11 mouse cellular contexts compared by ENCODE assay signal in genomic region chr2:124775737-124776136, GRCm38 (mm10).
A peak's percentile ranks its signal among the peaks of the same experiment; 100 is the strongest.
DNase-seq lines count a peak whose midpoint lies in the region; ATAC-seq and TF ChIP-seq lines count a peak whose summit lies in the region.
"Had no signal": no experiment of that assay in that cellular context is flagged by ENCODE, and none has a peak within 500 bp of the region (broad histone marks: within the 10 kb centered on the region; RNA-seq: fewer than 3 reads in every experiment).

No protein-coding gene starts in this region.

- DNase-seq in hindbrain, postnatal 0 days (ENCODE audit: low spot score): peak; percentile 45
- peak; percentile 9 for DNase-seq in right cerebral cortex, adult 18-20 months
- no peak for DNase-seq in right cerebral cortex, postnatal 14 days
- DNase-seq in cerebellum, postnatal 36 days: peak; percentile 28 to 53
- DNase-seq in lung, postnatal 4 days: peak; percentile 25 to 63
- DNase-seq in forebrain, embryonic 11.5 days (ENCODE audit: low spot score): no peak
- no peak for DNase-seq in ovary, postnatal 10 days (ENCODE audit: low spot score)

- no peak overlapping the region for H3K9ac ChIP-seq in hindbrain, postnatal 0 days (replicated peaks; ENCODE audit: low read length)
- H3K9ac ChIP-seq in hindbrain, embryonic 16.5 days (ENCODE audit: low read depth, low read length): no peak overlapping the region
- no peak overlapping the region for H3K9ac ChIP-seq in forebrain, embryonic 11.5 days (ENCODE audit: low read length)
- H3K9ac ChIP-seq: hindbrain, embryonic 15.5 days; lung, embryonic 15.5 days had no signal

- no peak overlapping the region for H3K27ac ChIP-seq in hindbrain, postnatal 0 days
- H3K27ac ChIP-seq in hindbrain, embryonic 16.5 days (ENCODE audit: low read depth, low read length): no peak overlapping the region
- H3K27ac ChIP-seq in forebrain, embryonic 11.5 days (ENCODE audit: low read depth, low read length): no peak overlapping the region
- H3K27ac ChIP-seq: hindbrain, embryonic 15.5 days; left cerebral cortex, adult 2 months; lung, embryonic 15.5 days had no signal

- TF ChIP-seq CTCF in hindbrain, postnatal 0 days (IDR thresholded peaks at IDR 0.05; ENCODE audit: low read depth): no peak

- peak; percentile 55 for ATAC-seq in hindbrain, postnatal 0 days
- ATAC-seq in hindbrain, embryonic 16.5 days: no peak
- no peak for ATAC-seq in forebrain, embryonic 11.5 days (replicated peaks; ENCODE audit: low FRiP score)

- WGBS in hindbrain, postnatal 0 days: 58% methylated on average over 3 of the region's 3 CpGs
- WGBS in hindbrain, embryonic 16.5 days: 72% methylated on average over 3 of the region's 3 CpGs
- WGBS in forebrain, embryonic 11.5 days: 77% methylated on average over 3 of the region's 3 CpGs

- peaks cover 8% of the 10 kb centered on the region for H3K4me1 ChIP-seq in hindbrain, postnatal 0 days (ENCODE audit: insufficient read depth, low read length)
- H3K4me1 ChIP-seq in hindbrain, embryonic 16.5 days (ENCODE audit: control insufficient read depth, insufficient read depth, low read depth, low read length): peaks cover 7% of the 10 kb centered on the region
- no peaks in the 10 kb centered on the region for H3K4me1 ChIP-seq in forebrain, embryonic 11.5 days (replicated peaks; ENCODE audit: control insufficient read depth, insufficient read depth, low read length)

- no peaks in the 10 kb centered on the region for H3K27me3 ChIP-seq in hindbrain, postnatal 0 days (ENCODE audit: insufficient read depth, low read length)
- H3K27me3 ChIP-seq in hindbrain, embryonic 16.5 days (replicated peaks; ENCODE audit: control insufficient read depth, insufficient read depth, low read length): no peaks in the 10 kb centered on the region
- H3K27me3 ChIP-seq in forebrain, embryonic 11.5 days (ENCODE audit: control insufficient read depth, insufficient read depth, low read length): no peaks in the 10 kb centered on the region
- H3K27me3 ChIP-seq: hindbrain, embryonic 15.5 days; lung, embryonic 15.5 days had no signal

- no peak overlapping the region for H3K4me3 ChIP-seq in hindbrain, postnatal 0 days (ENCODE audit: low read length)
- no peak overlapping the region for H3K4me3 ChIP-seq in hindbrain, embryonic 16.5 days (ENCODE audit: low read length)
- no peak overlapping the region for H3K4me3 ChIP-seq in forebrain, embryonic 11.5 days (ENCODE audit: low read depth, low read length)
- H3K4me3 ChIP-seq: hindbrain, embryonic 15.5 days; left cerebral cortex, adult 2 months; lung, embryonic 15.5 days had no signal

- H3K36me3 ChIP-seq in hindbrain, postnatal 0 days (ENCODE audit: insufficient read depth, low read length): no peaks in the 10 kb centered on the region
- H3K36me3 ChIP-seq in hindbrain, embryonic 16.5 days (ENCODE audit: control insufficient read depth, insufficient read depth, low read length): no peaks in the 10 kb centered on the region
- no peaks in the 10 kb centered on the region for H3K36me3 ChIP-seq in forebrain, embryonic 11.5 days (ENCODE audit: control insufficient read depth, insufficient read depth, low read length)
- H3K36me3 ChIP-seq: hindbrain, embryonic 15.5 days; lung, embryonic 15.5 days had no signal

- H3K9me3 ChIP-seq in hindbrain, postnatal 0 days (ENCODE audit: low read length): no peaks in the 10 kb centered on the region
- no peaks in the 10 kb centered on the region for H3K9me3 ChIP-seq in hindbrain, embryonic 16.5 days (ENCODE audit: control insufficient read depth, low read length)
- no peaks in the 10 kb centered on the region for H3K9me3 ChIP-seq in forebrain, embryonic 11.5 days (ENCODE audit: control insufficient read depth, low read length)
- H3K9me3 ChIP-seq: hindbrain, embryonic 15.5 days; lung, embryonic 15.5 days had no signal

- no peak overlapping the region for H3K4me2 ChIP-seq in hindbrain, postnatal 0 days (ENCODE audit: low read depth, low read length)
- no peak overlapping the region for H3K4me2 ChIP-seq in hindbrain, embryonic 16.5 days (ENCODE audit: low read length)
- no peak overlapping the region for H3K4me2 ChIP-seq in forebrain, embryonic 11.5 days (ENCODE audit: low read depth, low read length, severe bottlenecking)
- H3K4me2 ChIP-seq: hindbrain, embryonic 15.5 days; lung, embryonic 15.5 days had no signal

Comparison
In these comparisons a context has a peak if more than half of its experiments do, and no peak if none do; other contexts are left out.
1. DNase-seq: peak in hindbrain, postnatal 0 days (single experiment), right cerebral cortex, adult 18-20 months (single experiment), cerebellum, postnatal 36 days (2 of 2) and lung, postnatal 4 days (2 of 2); none in right cerebral cortex, postnatal 14 days (single experiment), forebrain, embryonic 11.5 days (single experiment) and ovary, postnatal 10 days (single experiment).